Mouse (Mus musculus): ENCODE results near the gene Gm8914. TPM values are rescaled to one million over a fixed set of nuclear protein-coding genes. Genes with fewer than 3 reads are reported as not detected.
"Not testable (repeated sequence)": the region's sequence is repeated elsewhere in the genome, so short reads cannot be mapped to it uniquely, and the experiment has no call there.

The Gm8914 gene
- not detected in 2 replicates for polyA plus RNA-seq (2012; rRNA removed)
- not detected in 2 replicates for polyA plus RNA-seq (2014; fragmentation: Nextera tagmentation; extraction: Ambion mirVana)

DNA sequence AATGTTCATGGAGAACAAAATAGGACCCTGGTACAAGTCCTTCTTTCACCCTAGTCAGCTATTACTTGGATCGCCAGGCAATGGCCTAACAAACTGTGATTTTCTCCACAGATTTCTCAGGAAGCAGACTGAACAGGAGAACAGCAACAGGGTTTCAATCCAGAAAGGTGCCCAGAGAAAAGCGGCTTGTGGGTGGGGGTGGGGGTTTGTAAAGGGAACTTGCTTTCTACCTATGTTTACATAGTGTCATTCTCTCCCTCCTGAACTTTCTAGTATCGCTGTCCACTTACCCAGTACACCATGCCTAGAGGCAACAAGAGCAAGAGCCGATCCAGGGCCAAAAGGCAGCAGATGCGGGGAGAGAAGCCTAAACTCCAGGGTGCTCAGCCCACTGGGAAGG, at the start of gene Gm8914:
Gene Gm8914 (plus strand): TSS at position 301 of the 400 bp plus-strand sequence.
- DNase-seq (ENCODE audit: low spot score); H3K4me1 ChIP-seq (ENCODE audit: control insufficient read depth, insufficient read depth, low read length): not testable (repeated sequence)
- WGBS = no CpG with 5 or more reads among the region's 5 CpGs

More for the DNA sequence above, at the start of gene Gm8914:
- H3K4me3 ChIP-seq (replicated peaks; ENCODE audit: low read length); H3K4me2 ChIP-seq (replicated peaks; ENCODE audit: low read depth, low read length, severe bottlenecking); ATAC-seq (ENCODE audit: low FRiP score, low read depth); H3K27ac ChIP-seq (replicated peaks; ENCODE audit: low read depth, low read length); H3K9me3 ChIP-seq (ENCODE audit: control insufficient read depth, low read length); H3K36me3 ChIP-seq (ENCODE audit: control insufficient read depth, insufficient read depth, low read length); H3K9ac ChIP-seq (ENCODE audit: low read depth, low read length, severe bottlenecking); H3K27me3 ChIP-seq (ENCODE audit: control insufficient read depth, insufficient read depth, low read length): not testable (repeated sequence)

Other genes starting within 250 kb of the Gm8914 start
- gene Mageb2, start 148.4 kb upstream of the Gm8914 start, polyA plus RNA-seq (2012; rRNA removed) = not detected in 2 replicates
- gene Mageb2, start 148.4 kb upstream of the Gm8914 start, polyA plus RNA-seq (2014; fragmentation: Nextera tagmentation; extraction: Ambion mirVana) = not detected in 2 replicates
- not detected in 2 replicates for gene Gm5072, start 87.6 kb upstream of the Gm8914 start, polyA plus RNA-seq (2012; rRNA removed)
- gene Gm5072, start 87.6 kb upstream of the Gm8914 start, polyA plus RNA-seq (2014; fragmentation: Nextera tagmentation; extraction: Ambion mirVana) = not detected in 2 replicates
- not detected in 2 replicates for gene 1700084M14Rik, start 95.8 kb downstream of the Gm8914 start, polyA plus RNA-seq (2012; rRNA removed)
- gene 1700084M14Rik, start 95.8 kb downstream of the Gm8914 start, polyA plus RNA-seq (2014; fragmentation: Nextera tagmentation; extraction: Ambion mirVana) = not detected in 2 replicates
- gene Gm14781, start 152.1 kb downstream of the Gm8914 start, polyA plus RNA-seq (2012; rRNA removed) = not detected in 2 replicates
- gene Gm14781, start 152.1 kb downstream of the Gm8914 start, polyA plus RNA-seq (2014; fragmentation: Nextera tagmentation; extraction: Ambion mirVana) = not detected in 2 replicates